Mouse (Mus musculus): ENCODE measurements around the gene Hdac7. TPM values are rescaled to one million over a fixed set of nuclear protein-coding genes. Genes with fewer than 3 reads are reported as not detected.

The Hdac7 gene
- polyA plus RNA-seq (2017; shearing (Covaris generic)), result 47.9 TPM

GRCm38 (mm10) chr15:97844037-97845034 is at the start of gene Hdac7:
Gene Hdac7, minus strand, starts transcription at chr15:97844502.

DNA sequence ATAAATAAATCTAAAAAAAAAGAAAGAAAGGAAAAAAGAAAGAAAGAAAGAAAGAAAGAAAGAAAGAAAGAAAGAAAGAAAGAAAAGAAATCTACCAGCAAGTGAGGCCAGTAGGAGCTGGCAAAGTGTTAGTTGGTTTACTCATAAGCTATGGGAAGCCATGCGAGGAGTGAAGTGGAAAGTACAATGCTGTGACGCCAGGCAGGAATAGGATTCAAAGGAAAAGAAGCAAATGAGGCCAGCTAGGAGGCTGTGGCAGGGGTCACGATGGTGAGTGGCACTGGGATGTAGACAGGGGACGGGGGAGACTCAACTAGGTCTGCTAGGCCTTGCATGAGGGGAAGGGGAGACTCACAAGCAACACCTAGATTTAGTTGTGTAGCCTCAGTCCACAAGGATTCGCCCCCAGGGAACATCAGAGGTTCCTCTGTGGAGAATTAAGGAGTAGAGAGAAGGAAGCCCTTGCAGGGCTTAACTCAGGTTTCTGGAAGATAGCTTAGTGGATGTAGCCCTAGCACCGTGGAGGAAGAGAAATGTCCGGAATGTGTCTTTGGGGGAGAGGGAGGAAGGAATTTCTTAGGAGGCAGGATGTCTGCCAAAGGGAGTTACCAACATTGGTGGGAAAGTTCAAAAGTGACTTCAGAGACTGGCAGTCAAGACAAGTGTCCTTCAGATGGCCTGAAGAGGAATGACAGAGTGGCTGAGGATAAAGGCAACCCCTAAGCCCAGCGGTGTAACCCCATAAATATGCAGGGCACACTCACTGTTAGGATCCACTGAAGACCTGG is 65.8 kb downstream of the Hdac7 start, which contains the start of gene Slc48a1:
Slc48a1 (plus strand) TSS at position 210 of the 788 bp plus-strand sequence.

GRCm38 (mm10) chr15:97767280-97768186 is 76.8 kb downstream of the Hdac7 start, which contains the start of gene Rapgef3:
Gene Rapgef3, minus strand, starts transcription at chr15:97767972.

Other genes starting within 250 kb of the Hdac7 start
- gene Rpap3, start 138.7 kb downstream of the Hdac7 start, polyA plus RNA-seq (2017; shearing (Covaris generic)), result 22.9 TPM
- gene Endou, start 113.2 kb downstream of the Hdac7 start, polyA plus RNA-seq (2017; shearing (Covaris generic)), result not detected
- gene Rapgef3, start 76.5 kb downstream of the Hdac7 start, polyA plus RNA-seq (2017; shearing (Covaris generic)), result 0.94 TPM
- 40.2 TPM for gene Slc48a1, start 66.0 kb downstream of the Hdac7 start, polyA plus RNA-seq (2017; shearing (Covaris generic))
- 0.22 TPM for gene Vdr, start 66.1 kb upstream of the Hdac7 start, polyA plus RNA-seq (2017; shearing (Covaris generic))
- 17.0 TPM for gene Tmem106c, start 119.7 kb upstream of the Hdac7 start, polyA plus RNA-seq (2017; shearing (Covaris generic))
- gene Col2a1, start 160.2 kb upstream of the Hdac7 start, polyA plus RNA-seq (2017; shearing (Covaris generic)), result not detected
- 8.4 TPM for gene Pfkm, start 248.1 kb upstream of the Hdac7 start, polyA plus RNA-seq (2017; shearing (Covaris generic))
- gene Senp1, start 249.2 kb upstream of the Hdac7 start, polyA plus RNA-seq (2017; shearing (Covaris generic)), result 37.5 TPM